Mouse (Mus musculus): ENCODE measurements at regions not wholly inside any gene's neighbourhood (a gene's known extent, or its start where the extent isn't known, plus 50 kb on each side); places are given as distances from the start of the nearest gene placed in this dataset.
"Not testable (repeated sequence)": the region's sequence is repeated elsewhere in the genome, so short reads cannot be mapped to it uniquely, and the experiment has no call there.

DNA sequence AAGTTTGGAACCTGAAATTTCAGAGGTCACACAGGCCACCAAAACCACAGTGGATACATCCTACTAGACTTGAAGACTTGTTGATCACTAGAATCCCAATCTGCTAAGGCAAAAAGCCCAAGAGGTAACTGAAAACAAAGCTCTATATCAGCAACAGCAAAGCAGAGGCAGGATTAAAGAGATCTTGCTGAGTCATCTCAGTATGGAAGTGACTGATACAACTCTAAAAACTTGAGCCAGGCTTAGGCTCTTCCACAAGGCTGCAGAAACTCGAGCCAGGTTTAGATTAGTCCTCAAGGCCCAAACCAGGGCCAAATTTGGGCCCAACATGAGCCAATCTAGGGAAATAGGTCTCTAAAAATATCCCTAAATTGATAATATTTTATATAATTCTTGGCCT, 56.2 kb downstream of the Speer3 start:
- Histone ChIP-seq H3K4me1 (ENCODE audit: control insufficient read depth, insufficient read depth, low read length) (no peaks in the 10 kb centered on the region), H3K27me3 (ENCODE audit: control insufficient read depth, insufficient read depth, low read length) (no peaks in the 10 kb centered on the region), H3K36me3 (ENCODE audit: control insufficient read depth, insufficient read depth, low read length) (no peaks in the 10 kb centered on the region), H3K9ac (ENCODE audit: low read depth, low read length) (no peak overlapping the region), H3K4me2 (replicated peaks; ENCODE audit: low read depth, low read length) (no peak overlapping the region), H3K27ac (ENCODE audit: low read depth, low read length) (no peak overlapping the region), H3K4me3 (ENCODE audit: low read length) (no peak overlapping the region), H3K9me3 (ENCODE audit: control insufficient read depth, low read length) (no peaks in the 10 kb centered on the region)
- no peak for ATAC-seq (ENCODE audit: low FRiP score, low TSS enrichment)
- 61% methylated on average over 1 of the region's 1 CpGs for WGBS

DNA sequence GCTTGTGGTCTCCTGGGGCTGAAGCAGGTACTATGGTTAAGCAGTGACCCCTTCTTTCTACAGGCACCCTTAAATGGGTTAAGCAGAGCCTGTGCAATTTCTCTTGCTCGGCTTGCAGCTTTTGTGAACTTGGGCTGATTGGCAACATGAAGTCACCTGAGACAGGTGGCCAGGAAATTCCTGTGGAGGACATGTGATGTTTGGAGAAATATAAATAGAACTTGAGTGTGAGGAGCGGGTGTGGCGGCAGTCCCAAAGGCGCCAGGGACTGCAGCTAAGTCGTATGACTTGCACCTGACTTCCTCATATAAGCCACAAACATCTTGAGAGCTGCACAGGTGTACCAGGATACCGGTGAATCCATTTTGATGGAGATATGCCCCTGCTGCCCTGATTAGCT, 88.8 kb downstream of the Speer3 start:
- not testable (repeated sequence) for ATAC-seq (ENCODE audit: low FRiP score, low TSS enrichment); H3K4me1 ChIP-seq (ENCODE audit: control insufficient read depth, insufficient read depth, low read length); H3K4me3 ChIP-seq (ENCODE audit: low read length); H3K9ac ChIP-seq (ENCODE audit: low read depth, low read length); H3K36me3 ChIP-seq (ENCODE audit: control insufficient read depth, insufficient read depth, low read length); H3K9me3 ChIP-seq (ENCODE audit: control insufficient read depth, low read length); H3K4me2 ChIP-seq (replicated peaks; ENCODE audit: low read depth, low read length); H3K27me3 ChIP-seq (ENCODE audit: control insufficient read depth, insufficient read depth, low read length); H3K27ac ChIP-seq (ENCODE audit: low read depth, low read length)
- WGBS = 94% methylated on average over 5 of the region's 6 CpGs

DNA sequence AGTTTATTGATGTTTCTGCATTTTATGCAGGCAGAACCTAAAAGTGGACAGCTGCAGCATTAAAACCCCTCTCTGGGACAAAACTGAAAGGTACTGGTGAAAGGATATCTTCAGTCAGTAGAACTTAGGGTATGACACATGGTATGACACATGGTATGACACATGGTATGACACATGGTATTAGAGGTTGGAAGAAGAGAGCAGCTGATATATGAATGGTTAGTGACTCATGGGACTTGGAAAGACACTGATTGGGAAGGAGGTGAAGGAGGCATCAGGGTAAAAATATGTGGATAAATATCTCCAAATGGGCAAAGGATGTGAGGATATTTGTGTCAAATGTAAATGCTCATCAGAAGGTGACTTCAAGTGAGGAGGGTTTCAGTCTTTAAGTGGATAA, 97.0 kb downstream of the Speer3 start:
- Histone ChIP-seq H3K27ac (ENCODE audit: low read depth, low read length) (no peak overlapping the region), H3K4me3 (ENCODE audit: low read length) (no peak overlapping the region), H3K9me3 (ENCODE audit: control insufficient read depth, low read length) (no peaks in the 10 kb centered on the region), H3K36me3 (ENCODE audit: control insufficient read depth, insufficient read depth, low read length) (no peaks in the 10 kb centered on the region), H3K27me3 (ENCODE audit: control insufficient read depth, insufficient read depth, low read length) (no peaks in the 10 kb centered on the region), H3K4me2 (replicated peaks; ENCODE audit: low read depth, low read length) (no peak overlapping the region), H3K4me1 (ENCODE audit: control insufficient read depth, insufficient read depth, low read length) (no peaks in the 10 kb centered on the region), H3K9ac (ENCODE audit: low read depth, low read length) (no peak overlapping the region)
- ATAC-seq (ENCODE audit: low FRiP score, low TSS enrichment) = no peak

DNA sequence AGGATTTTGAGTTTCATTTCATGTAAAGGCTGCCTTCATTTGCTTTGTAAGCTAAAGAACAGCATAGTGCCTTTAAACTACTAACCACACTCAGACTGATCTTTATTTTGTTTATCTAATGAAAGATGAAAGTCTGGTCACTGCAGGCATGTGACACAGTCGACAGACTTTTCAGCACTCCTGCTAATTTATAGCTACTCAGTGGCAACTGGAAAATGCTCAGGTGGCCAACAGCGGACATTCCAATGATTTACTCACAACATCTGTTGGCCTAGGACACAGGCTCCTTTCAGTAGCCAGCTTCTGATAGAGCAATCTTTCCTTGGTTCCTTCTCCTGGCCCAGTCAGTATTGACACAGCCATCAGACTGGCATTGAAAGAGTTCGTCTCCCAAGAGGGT, 116.8 kb upstream of the Sema3e start:
- ATAC-seq (ENCODE audit: low FRiP score, low TSS enrichment) = peak; percentile 28; the same call in 1 of the 2 replicates
- H3K27me3 ChIP-seq (ENCODE audit: control insufficient read depth, insufficient read depth, low read length) = no peaks in the 10 kb centered on the region
- 18% methylated on average over 3 of the region's 3 CpGs for WGBS
- no peak overlapping the region for H3K27ac ChIP-seq (ENCODE audit: low read depth, low read length)
- H3K9me3 ChIP-seq (ENCODE audit: control insufficient read depth, low read length) = no peaks in the 10 kb centered on the region
- no peak overlapping the region for H3K4me2 ChIP-seq (replicated peaks; ENCODE audit: low read depth, low read length)
- H3K4me3 ChIP-seq (ENCODE audit: low read length) = no peak overlapping the region
- no peaks in the 10 kb centered on the region for H3K36me3 ChIP-seq (ENCODE audit: control insufficient read depth, insufficient read depth, low read length)
- H3K9ac ChIP-seq (ENCODE audit: low read depth, low read length) = no peak overlapping the region
- H3K4me1 ChIP-seq (ENCODE audit: control insufficient read depth, insufficient read depth, low read length) = 0 out of 2 replicates have a peak, but pooled peaks cover 3% of the 10 kb centered on the region

- H3K27me3 ChIP-seq (ENCODE audit: control insufficient read depth, insufficient read depth, low read length) = no peaks in the 10 kb centered on the region
- 93% methylated on average over 2 of the region's 2 CpGs for WGBS
- no peak for ATAC-seq (ENCODE audit: low FRiP score, low TSS enrichment)
These were observed 107.7 kb upstream of the Sema3e start for GRCm38 (mm10) chr5:13917355-13917754.

GRCm38 (mm10) chr5:13922295-13922694, 102.8 kb upstream of the Sema3e start:
- H3K9ac ChIP-seq (ENCODE audit: low read depth, low read length) = no peak overlapping the region
- no peak overlapping the region for H3K4me3 ChIP-seq (ENCODE audit: low read length)
- H3K36me3 ChIP-seq (ENCODE audit: control insufficient read depth, insufficient read depth, low read length) = no peaks in the 10 kb centered on the region
- no peak for ATAC-seq (ENCODE audit: low FRiP score, low TSS enrichment)
- 32% methylated on average over 4 of the region's 4 CpGs for WGBS
- no peak overlapping the region for H3K4me2 ChIP-seq (replicated peaks; ENCODE audit: low read depth, low read length)
- no peaks in the 10 kb centered on the region for H3K9me3 ChIP-seq (ENCODE audit: control insufficient read depth, low read length)
- no peaks in the 10 kb centered on the region for H3K27me3 ChIP-seq (ENCODE audit: control insufficient read depth, insufficient read depth, low read length)
- no peaks in the 10 kb centered on the region for H3K4me1 ChIP-seq (ENCODE audit: control insufficient read depth, insufficient read depth, low read length)
- no peak overlapping the region for H3K27ac ChIP-seq (ENCODE audit: low read depth, low read length)

More at GRCm38 (mm10) chr5:13917355-13917754, 107.7 kb upstream of the Sema3e start:
- H3K9me3 ChIP-seq (ENCODE audit: control insufficient read depth, low read length) = no peaks in the 10 kb centered on the region
- H3K27ac ChIP-seq (ENCODE audit: low read depth, low read length) = no peak overlapping the region
- no peaks in the 10 kb centered on the region for H3K4me1 ChIP-seq (ENCODE audit: control insufficient read depth, insufficient read depth, low read length)
- H3K4me3 ChIP-seq (ENCODE audit: low read length) = no peak overlapping the region
- no peak overlapping the region for H3K4me2 ChIP-seq (replicated peaks; ENCODE audit: low read depth, low read length)
- no peaks in the 10 kb centered on the region for H3K36me3 ChIP-seq (ENCODE audit: control insufficient read depth, insufficient read depth, low read length)
- H3K9ac ChIP-seq (ENCODE audit: low read depth, low read length) = no peak overlapping the region

DNA sequence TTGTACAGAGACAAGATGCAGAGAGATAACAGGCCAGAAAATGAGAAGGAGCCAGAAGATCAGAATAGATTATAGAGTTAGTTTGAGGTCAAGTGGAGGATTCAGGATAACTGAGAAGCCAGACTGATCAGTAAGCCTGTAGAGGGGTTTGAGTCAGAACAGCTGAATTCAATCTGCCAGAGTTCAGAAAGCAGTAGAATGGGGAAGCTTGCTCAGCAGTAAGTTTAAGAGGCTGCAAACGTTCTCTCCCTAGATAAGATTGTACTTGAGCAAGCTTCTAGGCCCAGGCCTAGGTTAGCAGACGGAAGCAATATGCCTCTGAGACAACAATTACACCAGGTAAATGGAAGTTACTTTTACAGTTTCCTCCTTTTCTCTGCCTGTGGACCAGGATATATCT, 94.1 kb upstream of the Sema3e start:
- 50% methylated on average over 2 of the region's 2 CpGs for WGBS
- no peak overlapping the region for H3K4me2 ChIP-seq (replicated peaks; ENCODE audit: low read depth, low read length)
- no peak overlapping the region for H3K27ac ChIP-seq (ENCODE audit: low read depth, low read length)
- ATAC-seq (ENCODE audit: low FRiP score, low TSS enrichment) = no peak
- no peaks in the 10 kb centered on the region for H3K27me3 ChIP-seq (ENCODE audit: control insufficient read depth, insufficient read depth, low read length)
- H3K9ac ChIP-seq (ENCODE audit: low read depth, low read length) = no peak overlapping the region
- no peaks in the 10 kb centered on the region for H3K4me1 ChIP-seq (ENCODE audit: control insufficient read depth, insufficient read depth, low read length)
- no peaks in the 10 kb centered on the region for H3K9me3 ChIP-seq (ENCODE audit: control insufficient read depth, low read length)
- H3K36me3 ChIP-seq (ENCODE audit: control insufficient read depth, insufficient read depth, low read length) = no peaks in the 10 kb centered on the region
- no peak overlapping the region for H3K4me3 ChIP-seq (ENCODE audit: low read length)

- H3K4me2 ChIP-seq (replicated peaks; ENCODE audit: low read depth, low read length) = no peak overlapping the region
- H3K9me3 ChIP-seq (ENCODE audit: control insufficient read depth, low read length) = no peaks in the 10 kb centered on the region
- no peak overlapping the region for H3K4me3 ChIP-seq (ENCODE audit: low read length)
- H3K27me3 ChIP-seq (ENCODE audit: control insufficient read depth, insufficient read depth, low read length) = no peaks in the 10 kb centered on the region
- ATAC-seq (ENCODE audit: low FRiP score, low TSS enrichment) = no peak
- H3K9ac ChIP-seq (ENCODE audit: low read depth, low read length) = no peak overlapping the region
- no peaks in the 10 kb centered on the region for H3K36me3 ChIP-seq (ENCODE audit: control insufficient read depth, insufficient read depth, low read length)
- H3K4me1 ChIP-seq (ENCODE audit: control insufficient read depth, insufficient read depth, low read length) = no peaks in the 10 kb centered on the region
- no peak overlapping the region for H3K27ac ChIP-seq (ENCODE audit: low read depth, low read length)
These were observed 73.7 kb upstream of the Sema3e start for GRCm38 (mm10) chr5:13951346-13951745.

DNA sequence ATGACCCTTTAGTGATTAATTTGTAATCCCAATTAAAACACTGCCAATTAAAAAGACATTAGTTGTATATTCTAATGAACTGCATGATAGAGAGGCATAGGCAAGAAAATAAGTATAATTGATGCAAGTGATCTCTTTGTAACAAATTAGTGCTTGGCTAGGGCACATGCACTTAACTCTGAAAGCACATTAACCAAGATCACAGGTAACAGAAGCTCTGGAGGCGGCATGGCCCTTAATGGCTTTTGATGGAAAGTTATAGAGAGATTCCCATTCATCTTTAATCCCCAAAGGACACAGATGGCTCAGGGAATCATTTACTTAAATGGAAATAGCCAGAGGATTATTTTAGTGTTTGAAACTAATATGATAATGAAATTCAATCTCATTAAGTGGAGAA, 69.5 kb upstream of the Sema3e start:
- no peak overlapping the region for H3K4me3 ChIP-seq (ENCODE audit: low read length)
- no peak for ATAC-seq (ENCODE audit: low FRiP score, low TSS enrichment)
- H3K4me1 ChIP-seq (ENCODE audit: control insufficient read depth, insufficient read depth, low read length) = no peaks in the 10 kb centered on the region
- no peak overlapping the region for H3K9ac ChIP-seq (ENCODE audit: low read depth, low read length)
- H3K9me3 ChIP-seq (ENCODE audit: control insufficient read depth, low read length) = no peaks in the 10 kb centered on the region
- no peaks in the 10 kb centered on the region for H3K27me3 ChIP-seq (ENCODE audit: control insufficient read depth, insufficient read depth, low read length)
- H3K4me2 ChIP-seq (replicated peaks; ENCODE audit: low read depth, low read length) = no peak overlapping the region
- no peak overlapping the region for H3K27ac ChIP-seq (ENCODE audit: low read depth, low read length)
- WGBS = 93% methylated on average over 1 of the region's 1 CpGs
- H3K36me3 ChIP-seq (ENCODE audit: control insufficient read depth, insufficient read depth, low read length) = no peaks in the 10 kb centered on the region

DNA sequence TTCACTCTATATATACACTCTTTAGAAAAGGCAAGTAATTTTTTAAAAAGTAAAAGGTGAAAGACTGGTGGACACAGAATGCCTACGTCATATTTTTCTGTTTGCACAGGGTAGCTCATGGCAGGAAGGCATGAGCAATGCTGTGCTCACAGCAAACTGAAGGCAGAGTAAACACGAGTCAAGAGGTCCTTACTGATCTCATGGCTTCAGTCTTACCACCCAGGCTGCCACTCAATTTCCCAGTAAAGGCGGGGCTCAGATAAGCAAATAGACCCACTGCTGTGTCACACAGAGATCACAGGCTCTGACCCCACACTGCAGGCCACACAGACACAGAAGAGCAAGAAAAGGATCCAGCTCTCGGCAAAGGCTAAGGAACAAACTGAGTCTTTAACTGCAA, 65.5 kb upstream of the Sema3e start:
- Histone ChIP-seq H3K27me3 (ENCODE audit: control insufficient read depth, insufficient read depth, low read length) (no peaks in the 10 kb centered on the region), H3K9ac (ENCODE audit: low read depth, low read length) (no peak overlapping the region), H3K36me3 (ENCODE audit: control insufficient read depth, insufficient read depth, low read length) (no peaks in the 10 kb centered on the region), H3K27ac (ENCODE audit: low read depth, low read length) (no peak overlapping the region), H3K9me3 (ENCODE audit: control insufficient read depth, low read length) (no peaks in the 10 kb centered on the region), H3K4me1 (ENCODE audit: control insufficient read depth, insufficient read depth, low read length) (no peaks in the 10 kb centered on the region), H3K4me3 (ENCODE audit: low read length) (no peak overlapping the region), H3K4me2 (replicated peaks; ENCODE audit: low read depth, low read length) (no peak overlapping the region)
- 63% methylated on average over 4 of the region's 4 CpGs for WGBS
- no peak for ATAC-seq (ENCODE audit: low FRiP score, low TSS enrichment)

All from kidney, embryonic 14.5 days (tissue).